Mouse (Mus musculus): ENCODE results near the gene P2rx5. TPM values are rescaled to one million over a fixed set of nuclear protein-coding genes. Genes with fewer than 3 reads are reported as not detected.
A peak's percentile ranks its signal among the peaks of the same experiment; 100 is the strongest.

Gene P2rx5
- 1 to 10 TPM; 2.3 to 3.4 TPM for total RNA-seq (2021)

- no peak for DNase-seq
Measured at GRCm38 (mm10) chr11:73159957-73160810, at the start of gene P2rx5. TSS of gene P2rx5 (plus strand) at chr11:73160421.

- DNase-seq = no peak
Measured at GRCm38 (mm10) chr11:73111414-73111813, 48.8 kb upstream of the P2rx5 start.

- DNase-seq = no peak
Measured at GRCm38 (mm10) chr11:73126495-73126894, 33.7 kb upstream of the P2rx5 start.

GRCm38 (mm10) chr11:73131020-73131419 lies 29.2 kb upstream of the P2rx5 start:
- no peak for DNase-seq

GRCm38 (mm10) chr11:73132999-73133398 lies 27.2 kb upstream of the P2rx5 start:
- DNase-seq = no peak

- DNase-seq = no peak
Measured at GRCm38 (mm10) chr11:73134222-73134621, 26.0 kb upstream of the P2rx5 start.

- DNase-seq = no peak
Measured at GRCm38 (mm10) chr11:73136587-73136986, 23.6 kb upstream of the P2rx5 start.

GRCm38 (mm10) chr11:73137116-73137515 lies 23.1 kb upstream of the P2rx5 start:
- DNase-seq = no peak

GRCm38 (mm10) chr11:73137591-73138501 lies 22.4 kb upstream of the P2rx5 start, which contains the start of gene Haspin:
TSS of gene Haspin (minus strand) at chr11:73138294.
- peak; percentile 88 to 89 for DNase-seq

GRCm38 (mm10) chr11:73144261-73144681 lies 15.9 kb upstream of the P2rx5 start:
- DNase-seq = no peak

- no peak for DNase-seq
Measured at GRCm38 (mm10) chr11:73146026-73146974, 13.9 kb upstream of the P2rx5 start.

GRCm38 (mm10) chr11:73146975-73147365 lies 13.3 kb upstream of the P2rx5 start:
- no peak for DNase-seq

- DNase-seq = no peak
Measured at GRCm38 (mm10) chr11:73148209-73148608, 12.0 kb upstream of the P2rx5 start.

GRCm38 (mm10) chr11:73155071-73155470 lies 5.2 kb upstream of the P2rx5 start:
- DNase-seq = peak in 1 of 2 experiments; percentile 32

- no peak for DNase-seq
Measured at GRCm38 (mm10) chr11:73160811-73161200, 585 bp downstream of the P2rx5 start.

- no peak for DNase-seq
Measured at GRCm38 (mm10) chr11:73161616-73162015, 1.4 kb downstream of the P2rx5 start.

- DNase-seq = no peak
Measured at GRCm38 (mm10) chr11:73162284-73162683, 2.1 kb downstream of the P2rx5 start.

- no peak for DNase-seq
Measured at GRCm38 (mm10) chr11:73168071-73168470, 7.8 kb downstream of the P2rx5 start.

- no peak for DNase-seq
Measured at GRCm38 (mm10) chr11:73168576-73168975, 8.4 kb downstream of the P2rx5 start.

GRCm38 (mm10) chr11:73169231-73169630 lies 9.0 kb downstream of the P2rx5 start:
- peak; percentile 53 to 54 for DNase-seq

- no peak for DNase-seq
Measured at GRCm38 (mm10) chr11:73172186-73172585, 12.0 kb downstream of the P2rx5 start.

GRCm38 (mm10) chr11:73175612-73176011 lies 15.4 kb downstream of the P2rx5 start:
- DNase-seq = no peak

All from layer of hippocampus, postnatal 36 days (tissue).